Comparison of ENCODE assay signal across 16 mouse cellular contexts in the genomic region with DNA sequence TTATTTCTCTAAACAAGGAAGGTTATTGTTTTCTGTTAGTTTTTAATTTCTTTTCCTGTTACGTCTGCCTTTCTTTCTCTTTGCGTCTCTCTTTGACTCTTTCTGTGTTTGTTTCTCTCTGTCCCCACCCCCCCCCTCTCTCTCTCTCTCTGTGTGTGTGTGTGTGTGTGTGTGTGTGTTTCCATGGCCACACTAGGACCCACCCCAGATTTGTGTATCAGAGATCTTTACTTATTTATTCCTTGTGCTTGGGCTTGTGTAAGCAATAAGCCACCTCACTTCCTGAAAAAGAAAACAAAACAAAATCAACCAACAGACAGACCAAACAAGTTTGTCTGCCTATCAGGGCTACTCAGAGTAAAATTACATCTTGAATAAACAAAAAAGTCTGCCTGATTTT.
"Had no signal": no experiment of that assay in that cellular context is flagged by ENCODE, and none has a peak within 500 bp of the region (broad histone marks: within the 10 kb centered on the region; RNA-seq: fewer than 3 reads in every experiment).

No protein-coding gene starts in this region.

- H3K27ac ChIP-seq: liver, embryonic 13.5 days; liver, embryonic 15.5 days; midbrain, embryonic 10.5 days; midbrain, embryonic 12.5 days; neural tube, embryonic 13.5 days; neural tube, embryonic 15.5 days had no signal

- H3K36me3 ChIP-seq: liver, embryonic 13.5 days; liver, embryonic 15.5 days; midbrain, embryonic 10.5 days; midbrain, embryonic 12.5 days; neural tube, embryonic 13.5 days; neural tube, embryonic 15.5 days had no signal

- DNase-seq: liver, embryonic 13.5 days; lung, embryonic 14.5 days; lung, postnatal 14 days; midbrain, embryonic 14.5 days; right cerebral cortex, adult 18-20 months; right cerebral cortex, postnatal 25 days; right cerebral cortex, postnatal 4 days; spleen, adult 18-20 months; thymus, adult 2 months; thymus, postnatal 25 days had no signal

- H3K9ac ChIP-seq: liver, embryonic 13.5 days; liver, embryonic 15.5 days; lung, embryonic 14.5 days; midbrain, embryonic 12.5 days; neural tube, embryonic 13.5 days; neural tube, embryonic 15.5 days had no signal

- H3K27me3 ChIP-seq: liver, embryonic 13.5 days; liver, embryonic 15.5 days; midbrain, embryonic 12.5 days; neural tube, embryonic 13.5 days; neural tube, embryonic 15.5 days had no signal

- H3K9me3 ChIP-seq: liver, embryonic 13.5 days; liver, embryonic 15.5 days; midbrain, embryonic 10.5 days; midbrain, embryonic 12.5 days; neural tube, embryonic 13.5 days; neural tube, embryonic 15.5 days had no signal

- H3K4me1 ChIP-seq: liver, embryonic 13.5 days; liver, embryonic 15.5 days; midbrain, embryonic 12.5 days; neural tube, embryonic 13.5 days; neural tube, embryonic 15.5 days had no signal

- H3K4me2 ChIP-seq: liver, embryonic 13.5 days; liver, embryonic 15.5 days; lung, embryonic 14.5 days; midbrain, embryonic 12.5 days; neural tube, embryonic 13.5 days; neural tube, embryonic 15.5 days had no signal

- H3K4me3 ChIP-seq: liver, embryonic 13.5 days; liver, embryonic 15.5 days; midbrain, embryonic 10.5 days; midbrain, embryonic 12.5 days; myocyte; neural tube, embryonic 13.5 days; neural tube, embryonic 15.5 days had no signal
